Mouse (Mus musculus) lung, adult 2 months (tissue): ENCODE measurements around the gene Wnt5a.

ENCODE experiments used
- CTCF ChIP-seq: fragments of 200-500 bp; IDR thresholded peaks from 2 replicates; pipeline ENCODE4 v1.5.1; 2011; ENCODE audit warnings: mild to moderate bottlenecking, low read length, control low read depth; ENCODE audit not compliant: insufficient read depth
- POLR2A ChIP-seq: fragments of 200-500 bp; IDR thresholded peaks from 2 replicates; pipeline ENCODE4 v1.6.1; 2011; ENCODE audit warnings: low read depth, mild to moderate bottlenecking, control low read depth, low read length, borderline replicate concordance; ENCODE audit errors: extremely low read depth

DNA sequence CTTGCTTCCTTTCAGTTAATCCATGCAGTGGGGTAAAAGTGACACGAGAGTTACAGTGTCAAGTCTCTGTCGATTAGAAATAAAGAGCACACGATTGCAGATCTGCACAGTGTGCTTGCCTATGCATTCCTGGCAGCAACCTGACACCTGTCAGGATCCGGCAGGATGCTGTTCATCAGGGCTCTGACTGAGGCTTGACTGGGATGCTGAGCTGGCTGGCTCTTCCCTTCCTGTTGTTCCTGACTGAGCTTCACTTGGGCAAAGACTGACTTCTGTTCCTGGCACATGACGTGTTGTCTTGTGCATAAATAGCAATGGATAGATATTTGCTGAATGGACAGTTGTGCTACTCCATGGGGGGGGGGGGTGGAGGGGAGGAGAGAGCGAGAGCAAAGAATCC, 57.3 kb downstream of the Wnt5a start:
- TF ChIP-seq CTCF (no peak), POLR2A (no peak)
